Mouse (Mus musculus) heart, postnatal 4 days (tissue): Measurements from ENCODE around the gene Gm17455. TPM values are rescaled to one million over a fixed set of nuclear protein-coding genes. Genes with fewer than 3 reads are reported as not detected.

Source experiments
- DNase-seq: peaks from one replicate; pipeline ENCODE4 v3.0.0; 2021
- total RNA-seq, 2 experiments: library from RNA; stranded (reverse); gene quantifications; 2 replicates each; pipeline ENCODE4 v1.2.3; 2021

Gene Gm17455
- total RNA-seq, 2 experiments from 2014 or later = not detected

DNA sequence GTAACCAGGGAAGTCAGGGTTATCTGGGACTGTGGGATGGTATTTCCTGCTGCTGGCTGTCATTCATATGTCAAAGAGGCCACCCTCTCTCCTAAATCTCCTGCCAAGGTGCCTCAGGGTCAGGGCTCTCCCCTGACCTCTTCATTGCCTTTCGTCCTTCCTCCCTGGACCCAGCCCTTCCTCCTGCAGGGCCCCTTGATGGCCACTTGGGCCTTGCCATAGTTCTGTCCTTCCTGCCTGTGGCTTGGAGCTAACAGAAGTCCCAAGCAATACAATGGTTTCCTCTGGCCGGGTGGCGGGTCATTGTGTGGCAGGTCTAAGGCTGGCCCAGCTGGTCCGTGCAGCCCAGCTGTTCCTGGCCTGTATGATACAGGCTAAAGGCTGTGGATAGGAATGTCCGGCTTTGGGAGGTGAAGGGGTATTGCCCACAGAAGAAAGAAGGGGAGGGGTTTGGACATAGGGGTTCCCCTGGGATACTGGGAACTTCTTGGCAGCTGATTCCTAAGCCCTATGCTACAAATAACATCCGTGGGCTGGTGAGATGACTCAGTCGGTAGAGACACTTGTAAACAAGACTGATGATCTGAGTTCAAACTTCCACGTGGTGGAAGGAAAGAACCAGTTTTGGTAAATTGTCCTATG, 25.5 kb upstream of the Gm17455 start:
- peak; percentile 47 for DNase-seq

DNA sequence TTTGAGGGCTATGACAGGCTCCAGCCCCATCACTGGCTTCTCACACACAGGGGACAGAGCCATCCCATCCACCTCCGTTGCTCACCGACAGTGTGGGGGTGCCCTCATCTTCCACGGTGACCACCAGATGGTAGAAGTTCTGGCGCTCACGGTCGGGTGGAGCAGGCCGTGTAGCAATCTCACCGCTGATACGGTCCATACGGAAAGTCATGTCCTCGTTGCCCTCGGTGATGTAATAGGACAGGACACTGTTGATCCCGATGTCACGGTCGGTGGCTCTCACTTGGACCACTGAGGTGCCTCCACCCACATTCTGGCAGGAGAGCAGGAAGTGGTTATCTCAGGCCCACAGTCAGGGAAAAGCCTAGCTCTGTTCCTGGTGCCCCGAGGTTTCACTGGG, 22.8 kb upstream of the Gm17455 start:
- no peak for DNase-seq

DNA sequence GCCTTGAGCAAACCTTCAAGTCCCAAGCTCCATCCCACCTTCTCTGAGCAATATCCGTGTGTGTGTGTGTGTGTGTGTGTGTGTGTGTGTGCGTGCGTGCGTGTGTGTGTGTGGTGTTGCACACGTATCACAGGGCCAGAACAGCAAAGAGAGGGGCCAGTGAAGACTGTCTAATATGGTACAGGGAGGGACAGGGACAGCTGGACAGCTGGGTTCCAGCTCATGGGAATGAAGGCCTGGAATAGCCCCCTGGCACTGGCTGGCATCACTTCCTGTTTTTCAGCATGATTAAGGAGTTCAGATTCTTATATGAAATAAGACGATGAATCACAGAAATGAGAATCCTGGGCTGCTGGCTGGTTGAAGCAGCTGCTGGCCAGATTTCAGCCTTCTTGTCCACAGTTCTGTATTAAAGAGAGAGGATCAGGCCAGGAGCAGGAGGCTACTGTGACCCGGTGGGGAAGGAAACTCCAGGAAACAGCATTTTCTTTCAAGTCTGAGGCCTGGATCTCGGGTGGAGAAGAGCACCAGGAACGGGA, 20.0 kb upstream of the Gm17455 start:
- no peak for DNase-seq

DNA sequence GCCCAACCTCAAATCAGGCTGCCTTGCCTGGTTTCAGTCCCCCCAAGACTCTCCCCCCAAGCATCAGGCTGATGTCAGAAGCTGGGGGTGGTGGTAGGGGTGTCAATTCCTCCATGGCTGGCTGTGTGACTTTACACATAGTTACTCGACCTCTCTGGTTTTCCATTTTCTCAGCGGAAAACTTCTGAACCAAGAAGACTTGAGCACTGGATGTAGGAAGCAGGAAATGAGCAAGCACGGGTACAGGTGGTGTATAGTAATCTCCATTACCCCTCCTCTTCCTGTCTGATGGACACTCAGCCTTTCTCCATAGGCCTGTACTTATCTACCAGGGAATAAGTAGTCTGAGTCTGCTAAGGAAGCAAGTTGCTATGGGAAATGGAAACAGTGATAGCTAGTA, 19.3 kb upstream of the Gm17455 start:
- DNase-seq = no peak

DNA sequence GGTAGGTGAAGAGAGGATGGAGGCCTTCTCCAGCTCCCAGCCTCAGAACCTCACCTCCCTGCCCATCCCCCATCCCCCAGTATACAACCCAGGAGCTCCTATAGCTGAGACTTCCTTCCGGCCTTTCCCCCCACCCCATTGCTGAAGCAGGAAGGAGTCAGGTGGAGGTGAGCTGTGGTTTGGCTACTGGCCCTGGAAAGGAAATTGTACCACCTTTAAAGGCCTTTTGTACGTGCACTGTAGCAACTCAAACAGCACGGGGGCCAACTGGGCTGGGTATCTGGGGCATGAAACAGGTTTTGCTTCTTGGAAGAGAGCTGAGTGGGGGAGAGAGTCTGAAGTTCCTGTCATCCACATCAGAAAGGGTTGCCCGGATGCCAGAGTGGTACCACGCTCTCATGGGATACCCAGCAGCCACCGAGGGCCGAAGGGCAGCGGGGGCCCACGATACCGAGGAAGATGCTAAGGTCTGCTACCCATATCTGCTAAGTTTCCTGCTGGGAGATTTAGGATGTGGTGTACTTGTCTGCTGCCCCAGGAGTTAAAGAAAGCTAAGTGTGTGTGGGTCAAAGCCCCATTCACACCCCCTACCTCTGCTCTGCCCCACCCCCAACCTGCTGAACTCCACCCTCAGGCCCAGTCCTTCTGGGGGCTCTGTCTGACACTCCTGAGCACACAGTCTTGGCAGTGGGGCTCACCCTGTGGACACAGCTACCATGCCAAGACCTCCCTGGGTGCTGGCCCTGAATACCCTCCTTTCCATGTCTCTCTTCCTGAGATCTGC, 18.2 kb upstream of the Gm17455 start:
- DNase-seq = no peak

DNA sequence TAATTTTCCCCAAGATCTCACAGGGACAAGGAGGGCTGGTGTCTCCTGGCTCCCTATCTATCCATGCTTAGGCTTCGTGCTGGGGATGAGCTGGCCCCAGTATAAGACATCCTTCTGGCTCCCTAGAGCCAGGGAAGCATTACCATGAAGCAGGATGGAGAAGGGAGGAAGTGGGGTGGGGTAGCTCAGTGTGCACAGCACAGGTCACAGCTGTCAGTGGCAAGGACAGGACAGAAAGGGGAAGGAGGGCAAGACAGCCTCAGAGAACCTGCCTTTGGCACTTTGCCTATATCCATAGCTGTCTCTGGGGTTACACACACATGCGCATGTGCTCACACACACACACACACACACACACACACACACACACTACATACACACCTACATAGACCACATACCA, 11.2 kb upstream of the Gm17455 start:
- no peak for DNase-seq

DNA sequence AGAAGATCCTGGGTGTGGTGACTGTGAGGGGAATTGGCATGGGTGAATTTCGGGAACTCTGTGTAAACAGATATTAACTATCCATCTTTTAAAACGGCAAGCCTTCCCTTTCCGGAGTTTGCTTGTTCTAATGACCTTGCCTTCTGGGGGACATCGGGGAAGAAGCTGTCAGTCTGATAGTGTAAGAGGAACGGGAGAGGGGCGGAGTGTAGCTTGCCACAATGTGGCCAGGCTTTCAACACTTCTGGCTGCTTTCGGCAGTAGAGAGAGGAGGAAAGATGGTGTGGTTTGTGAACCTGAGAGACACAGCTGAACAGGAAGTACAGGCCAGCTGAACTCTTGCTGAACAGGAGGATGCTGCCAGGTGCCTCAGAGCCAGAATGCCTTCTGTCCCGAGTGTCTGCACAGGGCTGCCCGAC, 10.1 kb upstream of the Gm17455 start:
- peak; percentile 36 for DNase-seq

DNA sequence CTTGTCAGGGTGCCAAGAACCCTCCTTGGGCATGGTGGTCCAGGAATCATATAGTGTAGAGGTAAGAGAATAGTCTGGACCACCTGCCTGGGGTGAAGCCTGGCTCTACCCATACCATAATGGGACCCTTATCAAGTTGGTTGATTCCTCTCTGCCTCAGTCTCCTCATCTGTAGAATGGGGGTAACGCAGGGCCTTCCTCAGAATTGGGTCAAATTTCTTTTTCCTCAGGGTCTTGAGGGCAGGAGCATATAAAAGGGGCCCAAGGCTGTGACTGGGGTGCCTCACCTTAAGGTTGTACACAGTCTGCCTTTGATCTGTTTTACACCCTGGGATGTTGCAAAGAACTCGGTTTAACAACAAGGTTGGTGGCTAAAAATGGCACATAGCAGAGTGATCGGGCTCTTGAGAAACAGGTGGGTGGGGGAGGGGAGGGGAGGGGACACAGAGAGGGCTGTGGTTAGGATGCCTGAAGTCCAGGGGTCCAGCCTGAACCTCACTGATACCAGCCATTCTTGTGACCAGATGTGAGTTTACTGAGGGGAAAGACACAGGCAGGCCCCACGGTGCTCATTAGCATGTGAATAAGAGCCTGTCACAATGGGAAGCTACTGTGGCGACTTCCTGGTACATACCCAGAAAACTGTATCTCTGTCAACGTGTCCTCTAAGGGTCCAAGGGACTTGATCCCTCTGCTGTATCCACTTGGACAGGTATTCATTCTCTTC, 9.2 kb upstream of the Gm17455 start:
- no peak for DNase-seq

DNA sequence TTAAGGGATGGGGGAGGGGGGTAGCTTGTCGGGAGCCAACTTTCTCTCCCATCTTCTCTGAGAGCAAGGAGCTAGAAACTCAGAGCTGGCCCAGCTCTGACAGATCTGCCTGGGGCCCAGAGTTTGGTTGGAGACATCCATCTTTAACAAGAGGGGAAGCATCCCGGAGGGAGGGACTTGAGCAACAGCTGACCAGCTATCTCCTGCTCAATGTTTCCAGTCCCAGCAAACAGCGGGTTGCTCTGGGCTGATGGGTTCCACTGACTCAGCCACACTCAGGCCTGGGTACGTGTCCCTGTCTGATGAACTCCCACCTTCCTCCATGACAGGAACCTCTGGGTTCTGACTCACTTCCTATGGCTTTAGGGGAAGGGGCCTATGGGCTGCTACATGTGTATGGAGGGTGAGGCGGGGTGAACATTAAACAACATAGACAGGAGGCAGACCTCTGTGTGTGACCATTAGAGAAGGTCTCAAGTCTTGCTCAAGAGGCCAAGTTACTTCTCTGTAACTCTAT, 8.6 kb upstream of the Gm17455 start:
- no peak for DNase-seq

DNA sequence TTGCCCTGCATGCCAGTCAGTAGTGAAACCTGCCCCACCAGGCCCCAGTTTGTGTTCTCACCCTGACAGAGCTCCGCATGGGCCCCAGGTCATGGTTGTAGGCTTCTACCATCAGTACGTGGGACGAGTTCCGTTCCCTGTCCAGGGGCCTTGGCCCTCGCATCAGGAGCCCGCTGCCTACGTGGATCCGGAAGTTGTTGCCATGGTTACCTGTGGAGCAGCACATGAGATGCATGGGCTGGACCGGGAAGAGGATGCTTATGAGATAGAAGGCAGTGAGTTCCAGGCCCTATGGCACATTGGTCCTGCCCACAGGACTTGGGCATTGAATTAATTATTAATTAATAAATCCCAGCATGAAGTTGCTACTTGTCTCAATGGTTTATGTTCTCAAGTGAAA, 7.9 kb upstream of the Gm17455 start:
- no peak for DNase-seq

DNA sequence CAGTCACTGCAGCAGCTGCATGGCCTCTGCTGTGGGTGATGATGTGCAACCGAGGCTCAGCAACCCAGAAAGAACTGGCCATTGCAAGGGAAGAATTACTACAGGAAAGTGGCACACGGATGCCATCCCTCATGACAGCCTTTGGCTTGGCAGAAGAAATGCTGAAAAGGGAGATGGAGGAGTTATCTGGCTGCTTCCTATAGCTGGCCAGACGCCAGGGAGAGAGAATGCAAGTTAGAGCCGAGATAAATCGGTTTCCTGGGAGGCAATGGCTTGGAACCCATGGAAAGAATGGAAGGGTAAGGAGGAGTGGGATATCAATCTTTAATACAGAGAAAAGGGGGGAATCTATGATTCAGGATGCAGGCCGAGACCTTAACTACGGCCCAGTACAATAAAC, 4.6 kb upstream of the Gm17455 start:
- DNase-seq = no peak

DNA sequence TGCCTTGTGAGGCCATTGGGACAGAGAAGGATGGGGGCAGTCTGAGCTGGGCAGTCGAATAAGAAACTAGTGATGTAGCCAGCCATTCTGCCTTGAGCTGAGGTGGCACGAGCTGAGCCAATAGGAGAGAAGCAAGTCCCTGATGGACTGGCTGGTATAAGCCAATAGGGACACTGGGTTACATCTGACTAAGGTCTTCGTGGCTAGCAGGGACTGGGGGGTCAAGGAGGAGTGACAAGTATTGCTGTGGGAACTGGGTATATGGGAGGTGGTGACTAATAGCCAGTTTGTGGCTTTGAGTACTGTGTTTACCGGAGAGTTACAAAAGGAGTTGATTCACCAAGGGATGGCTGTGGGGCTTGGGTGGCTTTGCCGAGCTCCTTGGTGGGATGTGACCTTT, 3.9 kb upstream of the Gm17455 start:
- no peak for DNase-seq

DNA sequence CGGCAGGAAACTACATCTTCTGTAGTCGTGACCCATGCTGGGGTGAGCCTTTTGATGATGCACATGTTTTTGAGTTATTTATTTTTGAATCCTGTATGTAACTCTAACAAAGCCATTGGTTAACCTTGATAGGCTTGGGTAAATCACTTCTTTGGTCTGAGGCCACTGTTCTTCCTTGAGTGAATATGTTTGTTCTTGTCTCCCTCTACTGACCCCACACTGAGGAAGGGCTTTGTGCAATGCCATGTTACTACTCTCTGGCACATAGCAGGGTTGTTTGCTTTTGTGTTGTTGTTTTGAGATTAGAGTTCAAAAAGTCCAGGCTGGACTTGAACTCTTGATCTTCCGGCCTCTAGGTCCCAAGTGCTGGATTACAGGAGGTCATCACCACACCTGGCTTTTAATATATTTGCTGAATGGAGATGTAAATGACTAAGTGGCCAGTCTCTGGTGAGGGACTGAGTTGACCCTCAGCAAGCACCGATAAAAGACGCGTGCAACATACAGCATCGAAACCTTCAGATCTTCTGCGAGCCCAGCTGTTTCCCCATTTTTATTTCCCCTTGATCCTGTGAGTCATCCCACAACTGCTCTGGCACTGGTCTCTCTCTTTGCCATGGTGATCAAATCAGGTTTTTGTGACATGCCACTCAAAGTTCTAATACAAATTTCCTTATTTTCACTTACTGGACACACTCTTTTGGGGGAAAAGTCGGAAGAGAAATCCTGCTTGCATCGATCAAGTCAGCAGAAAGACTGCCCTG, 1.3 kb upstream of the Gm17455 start:
- DNase-seq = no peak

DNA sequence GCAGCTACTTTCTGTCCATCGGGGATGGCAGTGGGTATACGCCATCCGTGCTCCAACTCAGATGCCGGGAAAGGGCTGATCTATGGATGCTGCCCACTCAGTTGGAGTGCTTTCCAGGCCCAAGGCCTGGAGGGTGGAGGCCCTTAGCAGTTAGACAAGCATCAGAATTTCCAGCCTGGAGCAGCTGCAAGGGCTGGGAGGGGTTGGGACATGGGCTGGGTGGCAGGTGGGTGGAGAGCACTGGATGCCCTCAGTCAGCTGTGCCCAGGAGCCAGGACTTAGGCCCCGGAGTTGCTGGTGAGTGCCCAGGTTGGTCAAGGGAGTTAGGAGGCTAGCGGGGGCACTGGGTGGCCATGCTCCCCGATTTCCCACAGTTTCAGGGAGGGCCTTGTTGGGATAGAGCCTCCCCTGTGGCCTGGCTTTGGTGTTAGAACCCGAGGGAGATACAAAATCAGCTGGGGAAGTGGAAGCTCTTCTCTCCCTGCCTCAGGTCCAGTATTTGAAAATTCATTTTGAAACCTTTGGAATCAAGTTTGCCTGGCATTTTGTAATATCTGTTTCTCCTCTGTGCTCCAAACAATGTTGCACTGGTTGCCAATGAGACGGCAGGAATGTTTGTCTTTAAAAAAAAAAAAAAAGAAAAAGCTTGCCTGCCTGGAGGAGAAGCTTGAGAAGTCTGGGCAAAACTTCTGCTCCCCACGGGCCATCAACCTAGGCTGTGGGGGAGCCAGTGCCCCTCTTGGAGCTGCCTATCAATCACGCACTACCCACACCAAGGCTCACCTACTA, 1.2 kb downstream of the Gm17455 start:
- DNase-seq = no peak

DNA sequence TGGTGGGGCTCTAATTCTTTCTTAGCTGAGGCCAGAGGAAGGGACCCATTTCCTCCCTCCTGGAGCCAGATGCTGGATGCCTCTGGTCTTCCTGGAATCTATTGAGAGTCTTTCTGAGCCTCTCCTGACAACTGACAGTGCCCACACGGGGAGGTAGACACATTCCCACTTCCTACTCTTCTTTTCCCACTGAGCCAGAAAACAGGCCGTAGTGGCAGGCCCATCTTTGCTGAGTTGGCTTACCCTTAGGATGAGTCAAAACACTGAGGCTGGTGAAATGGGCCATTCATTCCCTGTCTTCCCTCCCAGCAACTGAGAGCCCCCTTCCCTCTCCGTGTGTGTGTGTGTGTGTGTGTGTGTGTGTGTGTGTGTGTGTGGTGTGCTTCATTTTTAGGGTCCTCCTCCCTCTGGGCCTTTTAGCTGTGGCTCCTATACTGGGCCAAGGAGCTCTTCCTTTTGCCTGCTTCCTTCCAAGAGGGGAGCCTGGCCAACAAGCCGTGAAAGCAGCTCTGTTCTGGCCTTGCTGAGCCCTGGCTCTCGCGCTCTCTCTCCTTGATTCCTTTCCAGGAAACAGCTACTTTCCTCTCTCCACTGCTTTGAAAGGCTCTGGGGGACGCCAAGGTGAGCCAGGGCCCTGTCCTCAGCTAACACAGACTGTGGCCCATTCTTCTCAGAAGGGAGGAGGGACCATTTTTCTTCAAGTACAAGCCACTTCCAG, 6.1 kb downstream of the Gm17455 start:
- DNase-seq = peak; percentile 47

DNA sequence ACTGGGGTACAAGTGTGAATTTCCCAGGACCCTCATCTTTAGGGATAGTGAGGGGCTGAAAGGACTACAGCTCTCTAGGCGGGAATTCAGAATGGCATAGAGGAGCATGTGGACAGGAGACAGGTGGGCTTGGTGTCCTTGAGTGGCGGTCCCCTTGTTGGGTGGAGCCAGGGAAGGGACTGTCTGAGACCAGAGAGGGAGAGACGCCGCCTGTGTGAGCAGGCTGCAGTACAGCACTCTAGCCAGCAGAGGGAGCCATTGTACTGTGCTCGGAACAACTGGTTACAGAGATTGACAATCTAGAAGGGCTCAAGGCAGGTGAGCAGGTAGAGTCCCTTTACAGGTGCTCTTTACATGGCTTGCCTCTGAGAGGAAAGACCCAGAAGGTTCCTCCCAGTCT, 8.3 kb downstream of the Gm17455 start:
- DNase-seq = peak; percentile 78

DNA sequence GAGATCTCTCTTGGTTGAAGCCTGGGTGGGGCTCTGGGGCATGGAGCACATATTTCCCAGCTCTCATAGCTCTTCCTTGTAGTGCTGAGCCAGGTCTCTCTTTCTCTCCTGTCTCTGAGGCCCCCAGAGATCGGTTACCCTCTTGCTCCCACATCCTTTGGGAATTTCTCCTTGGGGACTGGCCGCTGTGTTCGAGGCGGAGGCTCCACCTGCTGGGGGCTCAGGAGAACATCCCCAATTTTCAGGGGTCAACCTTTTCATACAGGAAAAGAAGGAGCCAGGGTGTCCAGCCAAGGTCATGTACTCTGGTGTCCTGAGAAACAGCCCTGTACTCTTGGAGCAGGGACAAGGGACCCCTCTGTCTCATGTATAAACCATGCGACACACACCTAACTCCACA, 12.3 kb downstream of the Gm17455 start:
- peak; percentile 23 for DNase-seq

DNA sequence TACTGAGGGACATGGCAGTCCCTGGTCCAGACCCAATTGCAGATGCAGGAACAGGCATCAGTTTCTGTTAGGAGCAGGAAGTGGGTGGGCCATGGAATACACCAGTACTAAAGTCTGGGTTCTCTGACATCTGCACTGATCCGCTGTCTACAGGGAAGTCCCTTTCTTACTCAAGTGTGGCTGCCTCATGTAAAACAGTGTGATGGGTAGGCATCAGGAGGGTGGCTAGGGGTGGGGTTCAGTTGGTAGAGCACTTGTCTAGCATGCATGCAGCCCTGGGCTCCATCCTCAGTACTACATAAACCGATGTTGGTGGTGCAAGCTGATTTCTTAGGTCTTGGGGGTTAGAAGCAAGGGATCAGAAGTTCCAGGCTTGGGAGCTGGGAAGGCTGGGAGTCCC, 14.2 kb downstream of the Gm17455 start:
- no peak for DNase-seq

DNA sequence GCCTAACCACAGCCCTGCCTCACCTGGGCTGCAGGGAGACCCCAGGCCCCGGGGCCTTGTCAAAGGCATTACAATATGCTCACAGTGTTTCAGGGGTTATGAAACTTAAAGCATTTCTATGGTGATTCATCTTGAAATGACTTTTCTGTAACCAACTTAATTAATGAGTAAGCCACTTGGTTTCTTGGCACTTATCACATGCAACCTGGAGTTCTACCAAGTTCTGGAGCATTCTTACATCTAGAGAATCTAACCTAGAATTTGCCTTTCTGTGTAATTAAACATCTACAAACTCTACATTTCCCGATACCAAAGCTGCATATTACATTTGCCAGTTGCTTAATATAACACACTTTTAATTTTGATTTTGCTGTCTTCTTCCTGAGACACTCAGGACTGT, 17.5 kb downstream of the Gm17455 start:
- DNase-seq = no peak

DNA sequence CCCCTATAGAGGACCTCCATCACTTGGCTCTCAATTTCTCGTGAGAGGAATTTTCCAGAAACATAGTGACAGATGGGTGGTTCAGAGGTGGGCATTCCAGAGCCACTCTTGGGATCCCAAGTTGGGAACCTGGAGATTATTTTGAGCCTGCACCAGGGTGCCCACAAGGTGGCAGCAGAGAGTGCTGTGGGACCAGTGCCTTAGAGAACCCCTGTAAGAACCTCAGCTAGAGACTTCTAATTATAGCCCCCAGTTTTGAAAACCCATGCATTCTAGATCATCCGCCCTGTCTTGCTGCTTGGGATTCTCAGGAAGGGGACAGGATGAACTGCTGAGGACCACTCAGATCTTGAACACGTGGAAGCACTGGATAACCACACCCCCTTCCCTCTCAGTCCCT, 18.6 kb downstream of the Gm17455 start:
- DNase-seq = peak; percentile 81

DNA sequence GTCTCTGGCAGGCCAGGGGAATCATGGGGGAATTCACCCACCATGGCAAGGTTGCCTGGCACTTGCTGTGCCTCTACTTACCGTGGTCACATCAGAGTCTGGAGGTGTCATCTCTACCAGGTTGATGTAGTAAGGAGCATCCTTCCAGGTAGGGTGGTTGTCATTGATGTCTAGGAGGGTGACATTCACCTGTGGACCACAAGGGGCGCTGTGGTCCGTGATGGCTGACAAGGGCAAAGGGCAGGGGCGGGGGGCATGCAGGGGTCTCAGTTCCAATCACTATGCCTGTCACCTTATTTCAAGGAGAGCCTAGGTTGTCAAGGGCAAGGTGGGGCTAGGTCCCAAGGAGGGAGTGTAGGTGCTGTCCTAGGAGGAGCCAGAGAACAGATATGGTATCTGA, 20.1 kb downstream of the Gm17455 start:
- no peak for DNase-seq
